Mouse (Mus musculus) heart, embryonic 14.5 days (tissue): Measurements from ENCODE around the gene Pter. TPM values are rescaled to one million over a fixed set of nuclear protein-coding genes. Genes with fewer than 3 reads are reported as not detected.

Experiments used
- ATAC-seq: fragments of 200-750 bp; cut with Nextera tagmentation; 2 replicates; pipeline ENCODE4 v1.8.0; 2017; ENCODE audit warnings: low read depth, moderate TSS enrichment; ENCODE audit not compliant: insufficient number of reproducible peaks, insufficient read depth, low FRiP score
- H3K27ac ChIP-seq, 2 experiments: fragments of 200-500 bp in 1 of 2; fragments of 300-500 bp in 1 of 2; sonication (generic) in 1 of 2; replicated peaks in 1 of 2; 2 replicates each; pipeline ENCODE4 v1.5.1; 2012 to 2014; ENCODE audit warnings: low read depth in 2 of 2, low read length in 2 of 2, control low read depth in 1 of 2, mild to moderate bottlenecking in 1 of 2, mixed read lengths in 1 of 2; ENCODE audit not compliant: control insufficient read depth in 1 of 2, insufficient read depth in 1 of 2
- H3K27me3 ChIP-seq: fragments of 300-500 bp; sonication (generic); 2 replicates; pipeline ENCODE4 v1.6.1; 2014; ENCODE audit warnings: mild to moderate bottlenecking, low read length, control low read depth; ENCODE audit not compliant: control insufficient read depth, insufficient read depth
- H3K36me3 ChIP-seq: fragments of 300-500 bp; sonication (generic); 2 replicates; pipeline ENCODE4 v1.6.1; 2014; ENCODE audit warnings: mild to moderate bottlenecking, control low read depth, low read length, mixed read lengths; ENCODE audit not compliant: control insufficient read depth, insufficient read depth
- H3K4me1 ChIP-seq, 2 experiments: fragments of 200-500 bp in 1 of 2; fragments of 300-500 bp in 1 of 2; sonication (generic) in 1 of 2; 2 replicates each; pipeline ENCODE4 v1.6.1; 2012 to 2014; ENCODE audit warnings: low read length in 2 of 2, control low read depth in 1 of 2, mixed read lengths in 1 of 2; ENCODE audit not compliant: control insufficient read depth in 2 of 2, insufficient read depth in 2 of 2
- H3K4me2 ChIP-seq: fragments of 300-500 bp; sonication (generic); 2 replicates; pipeline ENCODE4 v1.6.1; 2014; ENCODE audit warnings: mild to moderate bottlenecking, low read length
- H3K4me3 ChIP-seq, 2 experiments: fragments of 200-500 bp in 1 of 2; fragments of 300-500 bp in 1 of 2; sonication (generic) in 1 of 2; 2 replicates each; pipeline ENCODE4 v1.5.1; 2012 to 2014; ENCODE audit warnings: low read length in 2 of 2, mild to moderate bottlenecking in 2 of 2, control low read depth in 1 of 2, low read depth in 1 of 2, moderate library complexity in 1 of 2; ENCODE audit not compliant: control insufficient read depth in 1 of 2, insufficient read depth in 1 of 2
- H3K9ac ChIP-seq: fragments of 300-500 bp; sonication (generic); 2 replicates; pipeline ENCODE4 v1.6.1; 2014; ENCODE audit warnings: mild to moderate bottlenecking, low read length
- H3K9me3 ChIP-seq: fragments of 300-500 bp; sonication (generic); 2 replicates; pipeline ENCODE4 v1.6.1; 2016; ENCODE audit warnings: low read length, control low read depth; ENCODE audit not compliant: control insufficient read depth
- whole genome bisulfite sequencing: fragments of 180-500 bp; shearing (Covaris S2); extraction: QIAGEN DNeasy Blood & Tissue Kit; methylation state at CpG from one replicate; pipeline ENCODE4 v1.1.7; 2014; 5-methylcytosine and 5-hydroxymethylcytosine counted together
- polyA plus RNA-seq: library from polyadenylated mRNA; unstranded; fragments of >200 nt; fragmentation: Nextera tagmentation; extraction: Ambion mirVana; gene quantifications from 2 replicates; pipeline ENCODE4 v1.2.1, GENCODE M21; 2014

The Pter gene
- polyA plus RNA-seq, 1 experiment from 2014 or later = 26.9 TPM

DNA sequence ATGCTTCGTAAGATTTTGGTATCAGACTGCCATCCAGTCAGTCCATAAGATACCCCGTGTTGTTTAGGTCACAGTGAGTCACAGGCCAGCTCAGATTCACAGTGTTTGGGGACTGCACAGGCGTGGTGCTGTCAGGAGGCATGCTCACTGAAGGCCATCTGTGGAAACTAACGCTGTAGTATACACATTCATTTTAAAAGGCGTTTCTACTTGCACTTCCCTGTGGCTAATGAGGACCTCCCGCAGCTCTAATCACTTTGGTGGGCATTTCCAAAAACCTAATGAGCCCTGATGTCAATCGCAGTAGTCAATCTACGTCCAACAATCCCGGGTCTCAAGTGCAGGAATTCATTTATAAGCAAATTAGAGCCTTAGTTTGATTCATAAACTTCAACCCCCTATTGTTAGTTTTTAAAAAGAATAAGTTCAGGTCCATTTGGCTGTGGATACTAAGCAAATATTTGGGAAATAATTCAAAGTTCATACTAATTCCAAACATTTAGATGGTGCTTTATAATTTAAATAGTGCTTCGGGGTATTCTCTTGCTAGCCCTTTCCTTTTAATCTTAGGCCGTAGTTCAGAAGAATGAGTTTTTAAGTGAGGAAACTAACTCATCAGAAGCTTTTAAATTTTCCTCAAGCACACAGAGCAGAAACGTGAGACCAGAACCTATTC is 46.3 kb downstream of the Pter start:
- H3K4me3 ChIP-seq = no peak overlapping the region
- H3K4me2 ChIP-seq = no peak overlapping the region
- H3K4me1 ChIP-seq = 0 out of 4 replicates have a peak, but pooled peaks cover 0 to 2% of the 10 kb centered on the region in 2 experiments
- H3K9ac ChIP-seq = no peak overlapping the region
- no peaks in the 10 kb centered on the region for H3K27me3 ChIP-seq
- H3K9me3 ChIP-seq = no peaks in the 10 kb centered on the region
- H3K27ac ChIP-seq = no peak overlapping the region
- 87% methylated on average over 12 of the region's 12 CpGs for WGBS
- ATAC-seq = no peak
- no peaks in the 10 kb centered on the region for H3K36me3 ChIP-seq

DNA sequence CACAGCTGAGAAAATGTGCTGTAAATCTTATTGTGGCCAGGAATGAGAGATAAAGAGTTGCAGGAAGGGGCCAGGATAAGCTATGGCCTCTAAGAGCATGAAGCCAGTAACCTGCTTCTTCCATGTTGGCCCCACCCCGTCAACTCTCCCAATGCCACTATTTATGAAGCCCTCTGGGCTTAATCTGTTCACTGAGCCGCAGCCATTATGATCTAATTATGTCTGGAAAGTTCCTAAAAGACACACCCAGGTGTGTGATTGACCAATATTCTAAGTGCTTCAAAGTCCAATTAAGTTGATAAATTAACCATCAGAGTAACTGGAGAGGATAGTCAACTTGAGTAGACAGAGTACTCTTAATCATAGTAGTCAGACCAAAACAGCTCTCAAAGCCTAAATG is 49.9 kb downstream of the Pter start:
- Histone ChIP-seq H3K4me2 (no peak overlapping the region), H3K27ac (no peak overlapping the region), H3K9ac (no peak overlapping the region), H3K9me3 (no peaks in the 10 kb centered on the region), H3K36me3 (peaks cover 4% of the 10 kb centered on the region; the same call in 1 of the 2 replicates), H3K4me1 (peaks cover 0 to 15% of the 10 kb centered on the region in 2 experiments; a peak in 3 of 4 replicates), H3K4me3 (no peak overlapping the region), H3K27me3 (no peaks in the 10 kb centered on the region)
- 93% methylated on average over 2 of the region's 2 CpGs for WGBS
- no peak for ATAC-seq

DNA sequence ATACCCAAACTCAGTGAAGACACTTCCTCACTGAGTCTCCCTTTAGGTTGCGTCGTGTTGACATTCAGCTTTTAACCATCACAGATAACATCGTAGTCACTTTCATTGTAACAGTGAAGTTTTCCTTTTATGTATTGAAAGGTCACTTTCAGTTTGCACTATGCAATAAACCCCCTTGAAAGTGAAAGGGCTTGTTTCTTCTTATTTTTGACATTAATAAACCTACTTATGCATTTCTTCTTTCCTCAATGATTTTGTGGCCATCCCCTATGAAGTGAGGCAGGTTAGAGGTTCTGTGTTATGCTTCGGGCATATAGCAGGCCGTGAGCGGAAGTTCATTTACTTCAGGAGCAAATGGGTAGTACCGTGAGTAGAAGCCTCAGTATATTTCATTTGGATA is 53.5 kb downstream of the Pter start:
- Histone ChIP-seq H3K9ac (no peak overlapping the region), H3K4me1 (peaks cover 0 to 15% of the 10 kb centered on the region in 2 experiments; a peak in 3 of 4 replicates), H3K4me2 (no peak overlapping the region), H3K36me3 (peaks cover 20% of the 10 kb centered on the region), H3K4me3 (no peak overlapping the region), H3K27ac (no peak overlapping the region), H3K27me3 (no peaks in the 10 kb centered on the region), H3K9me3 (no peaks in the 10 kb centered on the region)
- 86% methylated on average over 7 of the region's 7 CpGs for WGBS
- ATAC-seq = no peak

GRCm38 (mm10) chr2:12978771-12979170 is 54.9 kb downstream of the Pter start:
- H3K9ac ChIP-seq = no peak overlapping the region
- H3K27ac ChIP-seq = no peak overlapping the region
- no peak overlapping the region for H3K4me2 ChIP-seq
- H3K27me3 ChIP-seq = no peaks in the 10 kb centered on the region
- WGBS = 81% methylated on average over 4 of the region's 4 CpGs
- peaks cover 0 to 15% of the 10 kb centered on the region in 2 experiments; a peak in 3 of 4 replicates for H3K4me1 ChIP-seq
- H3K9me3 ChIP-seq = no peaks in the 10 kb centered on the region
- peaks cover 23% of the 10 kb centered on the region for H3K36me3 ChIP-seq
- ATAC-seq = no peak
- no peak overlapping the region for H3K4me3 ChIP-seq

GRCm38 (mm10) chr2:12984901-12985732 is 61.3 kb downstream of the Pter start:
- no peak for ATAC-seq
- Histone ChIP-seq H3K9me3 (no peaks in the 10 kb centered on the region), H3K27ac (no peak overlapping the region), H3K4me2 (no peak overlapping the region), H3K4me1 (no peaks in the 10 kb centered on the region), H3K27me3 (no peaks in the 10 kb centered on the region), H3K9ac (no peak overlapping the region), H3K4me3 (no peak overlapping the region), H3K36me3 (peaks cover 20% of the 10 kb centered on the region)
- 84% methylated on average over 4 of the region's 4 CpGs for WGBS

DNA sequence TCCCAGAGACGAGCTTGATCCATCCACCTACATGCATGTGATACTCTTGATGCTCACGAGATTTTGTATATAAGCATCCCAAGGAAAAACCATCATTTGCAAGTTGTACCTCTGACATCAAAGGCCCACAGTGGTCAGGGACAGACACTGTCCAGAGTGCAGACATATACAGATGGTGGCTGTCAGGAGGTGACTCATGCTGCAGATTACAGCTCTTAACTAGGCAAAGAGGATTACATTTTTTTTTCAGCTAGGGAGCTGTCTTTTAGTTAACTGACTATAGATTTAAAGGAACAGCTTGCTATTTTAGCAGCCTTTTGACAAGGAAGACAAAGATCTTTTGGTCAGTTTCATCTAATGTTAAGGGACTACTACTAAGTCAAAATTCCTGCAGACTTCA is 76.2 kb downstream of the Pter start:
- H3K9ac ChIP-seq = no peak overlapping the region
- peaks cover 14% of the 10 kb centered on the region; the same call in 1 of the 2 replicates for H3K36me3 ChIP-seq
- no peak for ATAC-seq
- H3K27ac ChIP-seq = no peak overlapping the region
- H3K4me2 ChIP-seq = no peak overlapping the region
- H3K4me3 ChIP-seq = no peak overlapping the region
- no peaks in the 10 kb centered on the region for H3K27me3 ChIP-seq
- no peaks in the 10 kb centered on the region; a peak in 1 of 4 replicates for H3K4me1 ChIP-seq
- WGBS = 35% methylated on average over 2 of the region's 2 CpGs
- no peaks in the 10 kb centered on the region for H3K9me3 ChIP-seq

DNA sequence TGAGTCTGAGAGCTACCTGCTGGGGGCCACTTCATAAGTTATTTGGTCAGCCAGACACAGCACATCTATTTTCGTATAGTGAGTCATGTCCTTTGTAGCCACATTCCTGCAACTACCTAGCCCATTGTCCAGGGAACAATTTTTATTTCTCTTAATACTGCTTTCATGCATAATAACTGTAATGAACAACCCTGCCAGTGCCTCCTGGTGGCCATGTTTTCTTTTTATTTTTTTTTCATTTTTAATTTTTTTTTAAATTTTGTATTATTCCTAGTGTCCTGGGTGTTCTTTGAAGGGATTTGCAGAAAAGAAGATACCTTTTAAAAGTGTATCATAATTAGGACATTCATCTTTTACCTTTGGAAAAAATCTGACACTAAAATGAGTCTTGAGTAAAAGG is 84.6 kb downstream of the Pter start:
- Histone ChIP-seq H3K4me3 (no peak overlapping the region), H3K27me3 (peaks cover 18% of the 10 kb centered on the region), H3K36me3 (no peaks in the 10 kb centered on the region), H3K9ac (no peak overlapping the region), H3K27ac (no peak overlapping the region), H3K9me3 (no peaks in the 10 kb centered on the region), H3K4me2 (0 out of 2 replicates have a peak overlapping the region, but pooled peaks have one; percentile 2), H3K4me1 (peaks cover 11 to 16% of the 10 kb centered on the region in 2 experiments)
- no peak for ATAC-seq
- 50% methylated on average over 1 of the region's 1 CpGs for WGBS
